Mouse (Mus musculus) embryonic fibroblast, embryonic 13.5 days (primary cell): ENCODE measurements around the gene Cnih3.

Source experiments
- CTCF ChIP-seq: IDR thresholded peaks from 2 replicates; pipeline ENCODE4 v1.5.1; 2011; ENCODE audit warnings: mild to moderate bottlenecking, control low read depth, low read length, moderate library complexity, borderline replicate concordance; ENCODE audit not compliant: insufficient read depth
- POLR2A ChIP-seq: IDR thresholded peaks from 2 replicates; pipeline ENCODE4 v1.6.1; 2011; ENCODE audit warnings: low read depth, mild to moderate bottlenecking, control low read depth, low read length, moderate library complexity

GRCm38 (mm10) chr1:181321149-181321548, 31.3 kb upstream of the Cnih3 start:
- TF ChIP-seq CTCF (no peak), POLR2A (no peak)
